Mouse (Mus musculus): ENCODE results near the gene Setd5. TPM values are rescaled to one million over a fixed set of nuclear protein-coding genes. Genes with fewer than 3 reads are reported as not detected.

Setd5 gene
- polyA plus RNA-seq, 1 experiment: 15.2 TPM

DNA sequence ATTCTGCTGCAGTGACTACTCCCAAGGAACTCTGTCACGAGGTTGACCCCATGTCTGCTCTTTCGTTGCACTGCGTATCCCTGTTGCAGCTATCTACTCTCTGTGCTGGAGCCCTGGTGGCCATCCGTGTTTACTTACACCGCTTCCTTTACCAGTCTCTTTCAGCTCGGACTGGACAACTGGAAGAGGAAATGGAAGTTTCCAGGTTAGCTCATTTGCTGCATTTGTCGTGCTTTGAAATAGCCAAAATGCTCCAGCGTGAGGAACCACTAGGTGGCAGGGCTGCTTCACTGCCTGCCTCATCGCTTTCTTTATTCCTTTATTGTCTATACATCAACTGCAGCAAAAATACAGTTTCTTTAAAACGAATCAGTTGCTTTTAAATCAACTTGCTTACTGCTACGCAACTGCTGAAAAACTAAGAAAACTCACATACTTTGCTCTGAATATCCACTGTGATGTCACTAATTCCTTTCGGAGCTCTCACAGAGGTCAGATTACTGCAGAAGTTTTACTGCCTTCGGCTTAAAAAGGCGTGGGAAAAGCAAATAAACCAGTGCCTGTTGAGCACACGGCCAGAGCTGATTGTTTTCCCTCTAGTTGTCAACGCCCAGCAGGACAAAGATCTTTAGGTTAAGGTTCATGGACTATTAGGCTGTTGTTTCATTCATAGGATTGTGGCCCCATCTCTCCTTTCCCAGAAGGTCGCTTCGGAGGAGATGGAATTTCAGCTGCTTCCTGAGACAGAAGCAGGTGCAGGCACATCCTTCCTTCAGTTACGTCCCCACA lies 39.0 kb upstream of the Setd5 start:
- TF ChIP-seq FLI1 (IDR thresholded peaks at IDR 0.05; ENCODE audit: low read length) (no peak), GATA1 (IDR thresholded peaks at IDR 0.05; ENCODE audit: borderline replicate concordance, low read length) (no peak)
- Histone ChIP-seq H3K27me3 (replicated peaks) (no peaks in the 10 kb centered on the region), H3K4me3 (replicated peaks) (peak overlapping the region; percentile 87)

GRCm38 (mm10) chr6:113038735-113039058 lies 38.5 kb upstream of the Setd5 start:
- Histone ChIP-seq H3K9me3 (no peaks in the 10 kb centered on the region), H3K27me3 (replicated peaks) (no peaks in the 10 kb centered on the region), H3K4me3 (replicated peaks) (peak overlapping the region; percentile 87), H3K4me1 (peaks cover 84% of the 10 kb centered on the region), H3K36me3 (replicated peaks; ENCODE audit: low read length) (no peaks in the 10 kb centered on the region)
- no peak for TF ChIP-seq FLI1 (IDR thresholded peaks at IDR 0.05; ENCODE audit: low read length)
- TF ChIP-seq GATA1 (IDR thresholded peaks at IDR 0.05; ENCODE audit: borderline replicate concordance, low read length): no peak

More for the DNA sequence above, 39.0 kb upstream of the Setd5 start:
- peaks cover 78% of the 10 kb centered on the region for H3K4me1 ChIP-seq
- no peaks in the 10 kb centered on the region for H3K9me3 ChIP-seq
- H3K36me3 ChIP-seq (replicated peaks; ENCODE audit: low read length): no peaks in the 10 kb centered on the region

DNA sequence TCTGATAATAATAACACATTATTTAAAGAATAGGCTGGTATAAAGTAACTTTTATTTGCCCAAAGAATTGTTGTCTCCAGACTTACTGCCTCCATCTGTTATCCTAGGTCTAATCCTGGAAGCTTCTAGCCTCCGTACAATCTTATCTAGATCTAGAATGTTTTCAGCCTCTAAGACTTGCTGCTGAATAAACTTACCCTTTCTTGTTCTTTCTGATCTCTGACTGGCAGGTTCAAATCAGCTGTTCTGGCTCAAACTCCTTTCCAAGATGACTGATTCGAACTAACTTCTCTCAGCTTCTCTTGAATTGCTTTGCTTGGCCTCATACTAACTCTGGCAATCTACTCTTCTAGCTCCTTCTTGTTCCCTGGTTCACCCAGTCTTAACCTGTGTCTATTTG lies 36.8 kb upstream of the Setd5 start:
- H3K9me3 ChIP-seq: no peaks in the 10 kb centered on the region
- TF ChIP-seq FLI1 (IDR thresholded peaks at IDR 0.05; ENCODE audit: low read length) (no peak), GATA1 (IDR thresholded peaks at IDR 0.05; ENCODE audit: borderline replicate concordance, low read length) (no peak)
- H3K36me3 ChIP-seq (replicated peaks; ENCODE audit: low read length): peaks cover 2% of the 10 kb centered on the region
- peaks cover 91% of the 10 kb centered on the region for H3K4me1 ChIP-seq
- H3K27me3 ChIP-seq (replicated peaks): no peaks in the 10 kb centered on the region
- no peak overlapping the region for H3K4me3 ChIP-seq (replicated peaks)

GRCm38 (mm10) chr6:113041215-113041990 lies 35.8 kb upstream of the Setd5 start:
- no peaks in the 10 kb centered on the region for H3K9me3 ChIP-seq
- H3K4me3 ChIP-seq (replicated peaks): peak overlapping the region; percentile 73
- TF ChIP-seq FLI1 (IDR thresholded peaks at IDR 0.05; ENCODE audit: low read length) (no peak), GATA1 (IDR thresholded peaks at IDR 0.05; ENCODE audit: borderline replicate concordance, low read length) (no peak)
- peaks cover 2% of the 10 kb centered on the region for H3K36me3 ChIP-seq (replicated peaks; ENCODE audit: low read length)
- peaks cover 93% of the 10 kb centered on the region for H3K4me1 ChIP-seq
- no peaks in the 10 kb centered on the region for H3K27me3 ChIP-seq (replicated peaks)

DNA sequence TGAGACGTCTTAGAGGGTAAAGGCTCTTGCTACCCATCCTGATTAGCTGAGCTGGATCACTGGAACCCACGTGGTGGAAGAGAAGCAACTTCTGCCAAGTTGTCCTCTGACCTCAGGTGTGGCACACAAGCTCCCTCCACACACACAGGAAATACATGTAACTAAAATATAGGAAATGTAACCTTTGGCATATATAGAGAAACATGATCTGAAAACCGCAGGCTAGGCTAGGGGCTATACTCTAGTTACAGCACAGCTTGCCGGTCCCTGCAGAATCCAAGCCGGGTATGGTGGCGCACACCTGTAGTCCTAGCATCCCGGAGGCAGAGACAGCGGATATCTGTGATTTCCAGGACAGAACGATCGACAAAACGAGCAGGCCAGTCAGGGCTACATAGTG lies 31.6 kb upstream of the Setd5 start:
- no peak for TF ChIP-seq FLI1 (IDR thresholded peaks at IDR 0.05; ENCODE audit: low read length)
- no peak for TF ChIP-seq GATA1 (IDR thresholded peaks at IDR 0.05; ENCODE audit: borderline replicate concordance, low read length)
- Histone ChIP-seq H3K4me3 (replicated peaks) (peak overlapping the region; percentile 99), H3K9me3 (no peaks in the 10 kb centered on the region), H3K4me1 (peaks cover 81% of the 10 kb centered on the region), H3K27me3 (replicated peaks) (no peaks in the 10 kb centered on the region), H3K36me3 (replicated peaks; ENCODE audit: low read length) (peaks cover 20% of the 10 kb centered on the region)

DNA sequence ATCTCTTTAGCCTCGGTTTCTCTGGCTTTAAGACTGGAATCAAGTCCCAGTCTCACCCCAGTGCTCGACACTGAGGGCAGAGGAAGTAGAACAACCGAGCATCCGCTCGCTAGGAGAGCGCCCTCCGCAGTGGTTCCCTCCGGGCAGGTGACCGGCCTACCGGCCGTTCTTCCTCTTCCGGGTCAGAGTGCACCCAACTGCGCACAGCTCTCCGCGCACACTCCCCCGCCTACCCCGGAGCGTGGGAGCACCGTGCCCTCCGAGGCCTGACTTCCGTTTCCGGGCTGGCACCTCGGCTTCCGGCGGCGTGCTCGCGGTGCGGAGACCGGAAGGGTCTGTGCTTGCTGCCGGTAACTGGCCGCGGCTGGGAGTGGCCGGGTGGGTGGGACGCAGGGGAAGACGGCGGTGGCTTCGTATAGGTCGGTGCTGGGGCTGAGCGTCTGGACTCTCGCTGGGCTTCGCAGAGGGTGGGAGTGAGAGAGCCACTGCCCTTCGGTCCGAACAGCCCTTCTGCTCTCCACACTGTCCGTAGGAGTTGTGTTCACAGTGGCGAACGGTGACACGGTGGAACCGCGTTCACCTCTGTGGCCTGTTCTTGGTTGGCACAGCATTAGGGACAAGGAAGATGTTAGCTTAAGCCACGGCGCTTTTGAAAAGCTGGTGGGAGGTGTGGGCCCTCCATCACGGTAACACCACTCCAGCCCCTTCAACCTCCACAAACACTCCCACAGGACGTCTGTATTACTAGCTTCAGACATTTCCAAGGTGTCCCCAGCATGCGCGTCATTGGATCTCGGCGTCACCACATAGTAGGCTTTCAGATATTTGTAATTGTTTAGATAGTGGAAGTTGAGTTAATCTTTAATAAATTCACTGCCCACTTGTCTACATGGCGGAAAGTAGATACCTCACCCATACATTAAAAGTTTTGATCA lies 30.9 kb upstream of the Setd5 start, which contains the start of gene Thumpd3:
TSS of gene Thumpd3 (plus strand) at position 185 of the 935 bp plus-strand sequence.
- Histone ChIP-seq H3K36me3 (replicated peaks; ENCODE audit: low read length) (peaks cover 27% of the 10 kb centered on the region), H3K9me3 (no peaks in the 10 kb centered on the region), H3K27me3 (replicated peaks) (no peaks in the 10 kb centered on the region), H3K4me3 (replicated peaks) (peak within 1 kb of the TSS; percentile 99), H3K4me1 (peaks cover 78% of the 10 kb centered on the region)
- TF ChIP-seq FLI1 (IDR thresholded peaks at IDR 0.05; ENCODE audit: low read length) (peak; percentile 90; the same call in 1 of the 2 replicates), GATA1 (IDR thresholded peaks at IDR 0.05; ENCODE audit: borderline replicate concordance, low read length) (no peak)

GRCm38 (mm10) chr6:113047016-113047746 lies 30.0 kb upstream of the Setd5 start:
- no peak for TF ChIP-seq FLI1 (IDR thresholded peaks at IDR 0.05; ENCODE audit: low read length)
- TF ChIP-seq GATA1 (IDR thresholded peaks at IDR 0.05; ENCODE audit: borderline replicate concordance, low read length): no peak
- Histone ChIP-seq H3K4me3 (replicated peaks) (peak overlapping the region; percentile 99), H3K27me3 (replicated peaks) (no peaks in the 10 kb centered on the region), H3K4me1 (peaks cover 72% of the 10 kb centered on the region), H3K36me3 (replicated peaks; ENCODE audit: low read length) (peaks cover 34% of the 10 kb centered on the region), H3K9me3 (no peaks in the 10 kb centered on the region)

DNA sequence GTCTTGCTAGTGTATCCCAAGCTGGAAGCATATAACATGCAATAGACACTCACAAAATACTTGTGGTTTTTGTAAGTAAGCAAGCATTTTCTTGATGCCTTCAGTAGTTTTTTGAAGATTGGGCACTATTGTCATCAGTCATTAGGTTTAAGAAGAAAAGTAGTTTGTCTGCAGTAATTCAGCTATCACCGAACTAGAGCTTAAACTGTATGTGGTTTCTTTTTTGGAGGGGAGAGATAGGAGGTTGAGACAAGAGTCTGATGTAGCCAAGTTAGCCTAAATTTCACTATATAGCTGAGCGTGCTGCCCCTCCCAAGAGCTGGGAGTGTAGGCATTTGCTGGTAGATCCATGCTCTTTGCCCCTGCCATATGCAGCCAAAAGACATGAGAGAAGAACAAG lies 28.8 kb upstream of the Setd5 start:
- Histone ChIP-seq H3K27me3 (replicated peaks) (no peaks in the 10 kb centered on the region), H3K9me3 (no peaks in the 10 kb centered on the region), H3K4me1 (peaks cover 70% of the 10 kb centered on the region), H3K4me3 (replicated peaks) (peak overlapping the region; percentile 99), H3K36me3 (replicated peaks; ENCODE audit: low read length) (peaks cover 44% of the 10 kb centered on the region)
- TF ChIP-seq GATA1 (IDR thresholded peaks at IDR 0.05; ENCODE audit: borderline replicate concordance, low read length) (no peak), FLI1 (IDR thresholded peaks at IDR 0.05; ENCODE audit: low read length) (no peak)

GRCm38 (mm10) chr6:113049159-113049558 lies 28.0 kb upstream of the Setd5 start:
- H3K27me3 ChIP-seq (replicated peaks): no peaks in the 10 kb centered on the region
- no peak for TF ChIP-seq FLI1 (IDR thresholded peaks at IDR 0.05; ENCODE audit: low read length)
- no peak for TF ChIP-seq GATA1 (IDR thresholded peaks at IDR 0.05; ENCODE audit: borderline replicate concordance, low read length)
- H3K9me3 ChIP-seq: no peaks in the 10 kb centered on the region
- H3K4me1 ChIP-seq: peaks cover 70% of the 10 kb centered on the region
- H3K36me3 ChIP-seq (replicated peaks; ENCODE audit: low read length): peaks cover 50% of the 10 kb centered on the region
- peak overlapping the region; percentile 99 for H3K4me3 ChIP-seq (replicated peaks)
